Mouse (Mus musculus): ENCODE data around the gene Sp140. TPM values are rescaled to one million over a fixed set of nuclear protein-coding genes. Genes with fewer than 3 reads are reported as not detected.
"Not testable (repeated sequence)": the region's sequence is repeated elsewhere in the genome, so short reads cannot be mapped to it uniquely, and the experiment has no call there.

Sp140 gene
- polyA plus RNA-seq (2016; fragmentation: Nextera tagmentation; extraction: Ambion mirVana), result 0.73 and 0.91 TPM in 2 replicates

- DNase-seq (ENCODE audit: low spot score); H3K4me1 ChIP-seq; H3K27me3 ChIP-seq (ENCODE audit: low read depth, poor library complexity, severe bottlenecking); H3K36me3 ChIP-seq; H3K4me3 ChIP-seq; H3K9me3 ChIP-seq (replicated peaks); H3K27ac ChIP-seq: not testable (repeated sequence)
- 67% methylated on average over 1 of the region's 5 CpGs for WGBS
These were observed at the start of gene Sp140 for GRCm38 (mm10) chr1:85600078-85600477. Gene Sp140, plus strand, starts transcription at chr1:85600378.

GRCm38 (mm10) chr1:85555261-85555660, 44.9 kb upstream of the Sp140 start:
- H3K27ac ChIP-seq; H3K9me3 ChIP-seq (replicated peaks); H3K4me1 ChIP-seq; H3K36me3 ChIP-seq; H3K27me3 ChIP-seq (ENCODE audit: low read depth, poor library complexity, severe bottlenecking); DNase-seq (ENCODE audit: low spot score); H3K4me3 ChIP-seq: not testable (repeated sequence)
- 88% methylated on average over 4 of the region's 4 CpGs for WGBS

- 75% methylated on average over 4 of the region's 4 CpGs for WGBS
- H3K4me1 ChIP-seq, H3K27ac ChIP-seq: not testable (repeated sequence)
These were observed 26.6 kb upstream of the Sp140 start for GRCm38 (mm10) chr1:85573554-85573953.

GRCm38 (mm10) chr1:85575376-85575775, 24.8 kb upstream of the Sp140 start, which contains the start of gene G530012D18Rik:
Gene G530012D18Rik, plus strand, starts transcription at chr1:85575676.
- not testable (repeated sequence) for H3K9me3 ChIP-seq (replicated peaks); H3K36me3 ChIP-seq; H3K4me1 ChIP-seq; H3K27ac ChIP-seq; H3K27me3 ChIP-seq (ENCODE audit: low read depth, poor library complexity, severe bottlenecking); H3K4me3 ChIP-seq; DNase-seq (ENCODE audit: low spot score)
- 68% methylated on average over 2 of the region's 3 CpGs for WGBS

More at GRCm38 (mm10) chr1:85573554-85573953, 26.6 kb upstream of the Sp140 start:
- not testable (repeated sequence) for H3K27me3 ChIP-seq (ENCODE audit: low read depth, poor library complexity, severe bottlenecking); H3K4me3 ChIP-seq; H3K9me3 ChIP-seq (replicated peaks); DNase-seq (ENCODE audit: low spot score); H3K36me3 ChIP-seq

- 75% methylated on average over 3 of the region's 3 CpGs for WGBS
- not testable (repeated sequence) for H3K9me3 ChIP-seq (replicated peaks); DNase-seq (ENCODE audit: low spot score); H3K4me3 ChIP-seq; H3K36me3 ChIP-seq; H3K4me1 ChIP-seq; H3K27ac ChIP-seq; H3K27me3 ChIP-seq (ENCODE audit: low read depth, poor library complexity, severe bottlenecking)
These were observed 21.7 kb upstream of the Sp140 start for GRCm38 (mm10) chr1:85578372-85579010.

- H3K27ac ChIP-seq; H3K9me3 ChIP-seq (replicated peaks); H3K27me3 ChIP-seq (ENCODE audit: low read depth, poor library complexity, severe bottlenecking); H3K4me3 ChIP-seq; H3K4me1 ChIP-seq; H3K36me3 ChIP-seq; DNase-seq (ENCODE audit: low spot score): not testable (repeated sequence)
- 78% methylated on average over 6 of the region's 7 CpGs for WGBS
These were observed 20.7 kb upstream of the Sp140 start for GRCm38 (mm10) chr1:85579199-85580147.

- H3K27me3 ChIP-seq (ENCODE audit: low read depth, poor library complexity, severe bottlenecking); DNase-seq (ENCODE audit: low spot score); H3K4me1 ChIP-seq; H3K27ac ChIP-seq; H3K9me3 ChIP-seq (replicated peaks); H3K36me3 ChIP-seq; H3K4me3 ChIP-seq: not testable (repeated sequence)
- WGBS, result 83% methylated on average over 3 of the region's 4 CpGs
These were observed 20.0 kb upstream of the Sp140 start for GRCm38 (mm10) chr1:85580148-85580534.

GRCm38 (mm10) chr1:85580578-85580977, 19.6 kb upstream of the Sp140 start:
- H3K27me3 ChIP-seq (ENCODE audit: low read depth, poor library complexity, severe bottlenecking); H3K4me3 ChIP-seq; H3K36me3 ChIP-seq; H3K9me3 ChIP-seq (replicated peaks); DNase-seq (ENCODE audit: low spot score); H3K27ac ChIP-seq; H3K4me1 ChIP-seq: not testable (repeated sequence)
- 61% methylated on average over 3 of the region's 3 CpGs for WGBS

- WGBS, result 28% methylated on average over 5 of the region's 5 CpGs
- H3K27me3 ChIP-seq (ENCODE audit: low read depth, poor library complexity, severe bottlenecking); H3K27ac ChIP-seq: not testable (repeated sequence)
These were observed 18.7 kb upstream of the Sp140 start for GRCm38 (mm10) chr1:85581518-85581917.

GRCm38 (mm10) chr1:85588697-85589096, 11.5 kb upstream of the Sp140 start:
- not testable (repeated sequence) for DNase-seq (ENCODE audit: low spot score); H3K4me1 ChIP-seq; H3K36me3 ChIP-seq; H3K4me3 ChIP-seq; H3K9me3 ChIP-seq (replicated peaks); H3K27ac ChIP-seq; H3K27me3 ChIP-seq (ENCODE audit: low read depth, poor library complexity, severe bottlenecking)
- 89% methylated on average over 1 of the region's 2 CpGs for WGBS

More at GRCm38 (mm10) chr1:85581518-85581917, 18.7 kb upstream of the Sp140 start:
- H3K4me1 ChIP-seq; H3K9me3 ChIP-seq (replicated peaks); H3K4me3 ChIP-seq; DNase-seq (ENCODE audit: low spot score); H3K36me3 ChIP-seq: not testable (repeated sequence)

GRCm38 (mm10) chr1:85592526-85592925, 7.7 kb upstream of the Sp140 start:
- H3K27ac ChIP-seq; H3K4me3 ChIP-seq; H3K4me1 ChIP-seq; H3K27me3 ChIP-seq (ENCODE audit: low read depth, poor library complexity, severe bottlenecking); H3K36me3 ChIP-seq; H3K9me3 ChIP-seq (replicated peaks); DNase-seq (ENCODE audit: low spot score): not testable (repeated sequence)
- WGBS, result 89% methylated on average over 8 of the region's 8 CpGs

GRCm38 (mm10) chr1:85598271-85599012, 1.7 kb upstream of the Sp140 start, which contains the start of gene Sp110:
Gene Sp110, minus strand, starts transcription at chr1:85598817.
- 78% methylated on average over 17 of the region's 17 CpGs for whole genome bisulfite sequencing
- H3K27me3 ChIP-seq (ENCODE audit: low read depth, poor library complexity, severe bottlenecking); H3K4me1 ChIP-seq; H3K36me3 ChIP-seq; H3K27ac ChIP-seq; DNase-seq (ENCODE audit: low spot score); H3K4me3 ChIP-seq; H3K9me3 ChIP-seq (replicated peaks): not testable (repeated sequence)

GRCm38 (mm10) chr1:85600794-85601193, 616 bp downstream of the Sp140 start:
- H3K4me3 ChIP-seq; H3K9me3 ChIP-seq (replicated peaks); H3K27ac ChIP-seq; H3K27me3 ChIP-seq (ENCODE audit: low read depth, poor library complexity, severe bottlenecking); H3K36me3 ChIP-seq; H3K4me1 ChIP-seq; DNase-seq (ENCODE audit: low spot score): not testable (repeated sequence)
- 64% methylated on average over 4 of the region's 4 CpGs for WGBS

Measured in limb, embryonic 10.5 days (tissue).